Mouse (Mus musculus) limb, embryonic 13.5 days (tissue): ENCODE results near the gene Tspan13. TPM values are rescaled to one million over a fixed set of nuclear protein-coding genes. Genes with fewer than 3 reads are reported as not detected.

Experiments
- ATAC-seq: fragments of 200-750 bp; cut with Nextera tagmentation; 2 replicates; pipeline ENCODE4 v1.8.0; 2017; ENCODE audit warnings: low read depth, moderate number of reproducible peaks, moderate TSS enrichment; ENCODE audit not compliant: low FRiP score
- H3K27ac ChIP-seq: fragments of 300-500 bp; sonication (generic); 2 replicates; pipeline ENCODE4 v1.5.1; 2015; ENCODE audit warnings: inconsistent platforms, mild to moderate bottlenecking, moderate library complexity
- H3K27me3 ChIP-seq: fragments of 300-500 bp; sonication (generic); 2 replicates; pipeline ENCODE4 v1.6.1; 2015; ENCODE audit warnings: mild to moderate bottlenecking, inconsistent platforms
- H3K36me3 ChIP-seq: fragments of 300-500 bp; sonication (generic); 2 replicates; pipeline ENCODE4 v1.6.1; 2015; ENCODE audit warnings: inconsistent platforms, mild to moderate bottlenecking, moderate library complexity
- H3K4me1 ChIP-seq: fragments of 300-500 bp; sonication (generic); 2 replicates; pipeline ENCODE4 v1.6.1; 2015; ENCODE audit warnings: inconsistent platforms
- H3K4me2 ChIP-seq: fragments of 300-500 bp; sonication (generic); replicated peaks from 2 replicates; pipeline ENCODE4 v1.6.1; 2015; ENCODE audit warnings: inconsistent platforms, mild to moderate bottlenecking, moderate library complexity
- H3K4me3 ChIP-seq: fragments of 300-500 bp; sonication (generic); 2 replicates; pipeline ENCODE4 v1.5.1; 2015; ENCODE audit warnings: moderate library complexity, mild to moderate bottlenecking, inconsistent platforms
- H3K9ac ChIP-seq: fragments of 300-500 bp; sonication (generic); 2 replicates; pipeline ENCODE4 v1.6.1; 2015; ENCODE audit warnings: mild to moderate bottlenecking, inconsistent platforms
- H3K9me3 ChIP-seq: fragments of 300-500 bp; sonication (generic); 2 replicates; pipeline ENCODE4 v1.6.1; 2016; ENCODE audit warnings: inconsistent platforms
- WGBS: fragments of 180-500 bp; shearing (Covaris S2); methylation state at CpG from one replicate; pipeline ENCODE4 v1.1.7; 2015; 5-methylcytosine and 5-hydroxymethylcytosine counted together
- polyA plus RNA-seq: library from polyadenylated mRNA; unstranded; fragments of >200 nt; fragmentation: Nextera tagmentation; extraction: Ambion mirVana; gene quantifications from 2 replicates; pipeline ENCODE4 v1.2.1, GENCODE M21; 2015

The Tspan13 gene
- polyA plus RNA-seq, 1 experiment from 2014 or later = 56.4 TPM

DNA sequence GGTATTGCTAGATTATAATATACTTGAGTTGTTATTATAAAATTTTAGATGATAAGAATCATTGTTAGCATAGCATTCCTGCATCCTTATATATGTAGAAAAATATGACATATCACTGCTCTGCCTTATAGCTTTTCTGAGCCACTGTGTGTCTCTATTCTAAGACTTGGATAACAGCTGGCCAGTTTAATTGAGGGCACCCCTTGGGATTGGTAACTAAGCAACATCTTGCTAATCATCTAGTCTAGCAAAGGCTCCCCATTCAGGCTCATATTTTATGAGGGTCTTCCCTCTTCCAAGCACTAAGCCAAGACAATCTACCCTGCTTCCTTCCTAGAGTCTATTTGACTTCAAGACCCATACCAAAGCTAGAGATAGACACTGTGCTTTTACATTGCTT lies 48.2 kb downstream of the Tspan13 start:
- Histone ChIP-seq H3K4me2 (no peak overlapping the region), H3K9ac (no peak overlapping the region), H3K27me3 (no peaks in the 10 kb centered on the region), H3K4me1 (0 out of 2 replicates have a peak, but pooled peaks cover 5% of the 10 kb centered on the region), H3K27ac (no peak overlapping the region), H3K4me3 (no peak overlapping the region), H3K9me3 (no peaks in the 10 kb centered on the region), H3K36me3 (no peaks in the 10 kb centered on the region)
- ATAC-seq = no peak

GRCm38 (mm10) chr12:35993583-35993982 lies 48.7 kb downstream of the Tspan13 start:
- Histone ChIP-seq H3K9me3 (no peaks in the 10 kb centered on the region), H3K4me2 (no peak overlapping the region), H3K27ac (no peak overlapping the region), H3K4me3 (no peak overlapping the region), H3K4me1 (0 out of 2 replicates have a peak, but pooled peaks cover 5% of the 10 kb centered on the region), H3K27me3 (no peaks in the 10 kb centered on the region), H3K36me3 (no peaks in the 10 kb centered on the region), H3K9ac (no peak overlapping the region)
- 72% methylated on average over 3 of the region's 3 CpGs for WGBS
- ATAC-seq = no peak

DNA sequence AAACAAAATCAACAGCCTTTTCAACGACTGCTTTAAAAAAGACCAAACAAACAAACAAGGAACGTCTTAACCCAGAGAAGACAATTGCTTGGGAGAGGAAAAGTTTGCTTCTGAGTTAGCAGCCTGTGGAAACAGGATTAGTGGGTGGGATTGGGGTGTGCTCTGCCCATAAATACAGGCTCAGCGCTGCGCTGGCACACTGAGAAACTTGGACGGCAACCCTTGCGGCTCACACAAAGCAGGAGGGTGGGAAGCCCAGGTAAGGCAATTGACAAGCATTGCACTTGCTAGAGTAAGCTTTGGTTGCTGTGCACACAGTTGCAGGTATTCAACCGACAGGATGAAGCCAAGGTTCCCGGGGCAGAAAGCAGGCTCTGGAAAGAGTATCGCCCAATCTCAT lies 49.6 kb downstream of the Tspan13 start, which contains the start of gene Agr2:
TSS of gene Agr2 (plus strand) at position 197 of the 400 bp plus-strand sequence.
- H3K4me2 ChIP-seq = no peak within 1 kb of the TSS
- 60% methylated on average over 9 of the region's 9 CpGs for WGBS
- ATAC-seq = no peak

GRCm38 (mm10) chr12:35984743-35985142 lies 57.6 kb downstream of the Tspan13 start:
- H3K4me1 ChIP-seq = 0 out of 2 replicates have a peak, but pooled peaks cover 4% of the 10 kb centered on the region
- no peak overlapping the region for H3K27ac ChIP-seq
- H3K9me3 ChIP-seq = no peaks in the 10 kb centered on the region
- WGBS = 83% methylated on average over 5 of the region's 5 CpGs
- no peak for ATAC-seq
- no peak overlapping the region for H3K4me2 ChIP-seq
- no peaks in the 10 kb centered on the region for H3K36me3 ChIP-seq
- no peaks in the 10 kb centered on the region for H3K27me3 ChIP-seq
- H3K4me3 ChIP-seq = no peak overlapping the region
- H3K9ac ChIP-seq = no peak overlapping the region

More for the DNA sequence above, 49.6 kb downstream of the Tspan13 start, which contains the start of gene Agr2:
- H3K36me3 ChIP-seq = no peaks in the 10 kb centered on the region
- H3K27me3 ChIP-seq = no peaks in the 10 kb centered on the region
- H3K27ac ChIP-seq = no peak within 1 kb of the TSS
- no peaks in the 10 kb centered on the region for H3K9me3 ChIP-seq
- no peak within 1 kb of the TSS for H3K4me3 ChIP-seq
- no peak within 1 kb of the TSS for H3K9ac ChIP-seq
- 0 out of 2 replicates have a peak, but pooled peaks cover 5% of the 10 kb centered on the region for H3K4me1 ChIP-seq

- 52% methylated on average over 9 of the region's 9 CpGs for WGBS
- ATAC-seq = peak; percentile 48; the same call in 1 of the 2 replicates
- Histone ChIP-seq H3K4me1 (0 out of 2 replicates have a peak, but pooled peaks cover 4% of the 10 kb centered on the region), H3K9me3 (no peaks in the 10 kb centered on the region), H3K27ac (no peak overlapping the region), H3K4me2 (no peak overlapping the region), H3K4me3 (no peak overlapping the region), H3K36me3 (no peaks in the 10 kb centered on the region), H3K27me3 (no peaks in the 10 kb centered on the region), H3K9ac (no peak overlapping the region)
These were observed 58.8 kb downstream of the Tspan13 start for GRCm38 (mm10) chr12:35983472-35983871.

GRCm38 (mm10) chr12:35981732-35982360 lies 60.5 kb downstream of the Tspan13 start:
- Histone ChIP-seq H3K27ac (no peak overlapping the region), H3K4me3 (no peak overlapping the region), H3K4me2 (no peak overlapping the region), H3K9ac (no peak overlapping the region), H3K4me1 (0 out of 2 replicates have a peak, but pooled peaks cover 4% of the 10 kb centered on the region), H3K9me3 (no peaks in the 10 kb centered on the region), H3K36me3 (no peaks in the 10 kb centered on the region), H3K27me3 (no peaks in the 10 kb centered on the region)
- ATAC-seq = no peak
- 58% methylated on average over 6 of the region's 6 CpGs for WGBS

DNA sequence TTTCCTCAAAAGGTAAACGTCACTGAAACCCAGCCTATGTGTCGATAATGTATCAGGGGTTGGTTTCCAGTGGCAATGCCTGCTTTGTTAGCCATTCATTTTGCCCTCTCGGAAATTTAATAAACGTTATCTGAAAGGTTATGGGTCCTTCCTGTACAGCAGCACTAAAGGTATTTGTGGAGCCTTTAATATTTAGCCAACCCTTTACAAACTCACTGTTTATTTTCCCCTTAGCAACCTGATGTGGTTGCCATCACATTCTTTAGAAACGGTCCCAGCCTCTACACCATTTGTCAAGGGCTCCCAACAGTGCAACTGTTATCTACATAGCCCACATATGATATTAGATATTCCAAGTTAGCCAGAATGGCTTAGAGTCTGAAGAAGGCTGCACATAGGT lies 62.7 kb downstream of the Tspan13 start:
- Histone ChIP-seq H3K27ac (no peak overlapping the region), H3K4me2 (no peak overlapping the region), H3K9ac (no peak overlapping the region), H3K27me3 (no peaks in the 10 kb centered on the region), H3K4me1 (0 out of 2 replicates have a peak, but pooled peaks cover 4% of the 10 kb centered on the region), H3K36me3 (no peaks in the 10 kb centered on the region), H3K4me3 (no peak overlapping the region), H3K9me3 (no peaks in the 10 kb centered on the region)
- no peak for ATAC-seq
- 81% methylated on average over 5 of the region's 5 CpGs for WGBS

DNA sequence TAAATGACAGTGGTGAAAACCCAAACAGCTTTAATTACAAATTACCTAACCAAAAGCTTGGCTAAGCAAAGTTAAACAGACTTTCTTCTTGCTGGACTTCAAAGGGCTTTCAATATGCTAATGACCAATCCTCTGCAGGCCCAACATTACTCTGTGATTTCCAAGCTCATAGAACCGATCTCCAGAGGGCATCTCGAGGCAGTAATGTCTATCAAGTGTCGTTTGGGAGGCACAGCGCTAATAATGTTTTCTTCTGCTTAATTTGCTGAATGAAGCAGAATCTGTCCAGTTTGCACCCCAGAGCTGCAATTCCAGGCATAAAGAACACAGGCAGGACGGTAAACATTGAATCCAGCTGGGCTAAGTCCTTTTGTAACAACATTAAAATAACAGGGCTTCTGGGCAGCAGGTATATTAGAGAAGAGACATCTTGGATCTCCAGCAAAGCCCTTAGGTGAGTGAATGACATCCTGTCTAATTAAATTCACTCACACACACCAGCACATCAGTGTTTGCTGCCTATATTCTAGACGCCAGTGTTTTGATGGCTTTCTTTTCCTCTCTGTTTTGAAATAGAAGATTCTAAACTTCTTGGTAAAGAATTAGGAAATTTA lies 64.6 kb downstream of the Tspan13 start:
- Histone ChIP-seq H3K4me1 (no peaks in the 10 kb centered on the region), H3K4me3 (no peak overlapping the region), H3K27ac (no peak overlapping the region), H3K27me3 (no peaks in the 10 kb centered on the region), H3K36me3 (no peaks in the 10 kb centered on the region), H3K9me3 (no peaks in the 10 kb centered on the region), H3K9ac (no peak overlapping the region), H3K4me2 (no peak overlapping the region)
- no peak for ATAC-seq
- 26% methylated on average over 6 of the region's 6 CpGs for WGBS

GRCm38 (mm10) chr12:35975898-35976297 lies 66.4 kb downstream of the Tspan13 start:
- 87% methylated on average over 3 of the region's 3 CpGs for WGBS
- no peaks in the 10 kb centered on the region for H3K36me3 ChIP-seq

DNA sequence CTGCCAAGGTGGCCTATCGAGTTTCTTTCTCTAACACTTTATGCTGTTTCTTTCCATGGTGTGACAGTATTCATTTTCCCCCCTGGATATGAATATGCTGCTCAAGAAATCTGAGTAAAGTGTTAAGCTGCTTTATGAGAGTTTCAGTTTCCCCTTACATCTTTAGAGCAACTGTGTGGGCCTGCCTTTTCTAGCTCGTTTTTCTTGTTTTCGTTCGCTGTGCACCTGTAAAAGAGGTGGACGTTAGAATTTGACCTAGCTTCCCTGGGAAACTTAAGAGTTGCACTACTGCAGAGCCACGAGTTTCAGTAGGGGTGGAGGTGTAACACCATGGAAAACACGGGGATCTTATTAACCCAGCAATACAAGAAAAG lies 75.5 kb downstream of the Tspan13 start:
- ATAC-seq = peak; percentile 67; the same call in 1 of the 2 replicates
- no peaks in the 10 kb centered on the region for H3K36me3 ChIP-seq
- H3K27ac ChIP-seq = no peak overlapping the region
- H3K4me1 ChIP-seq = no peaks in the 10 kb centered on the region
- H3K4me3 ChIP-seq = no peak overlapping the region
- WGBS = 46% methylated on average over 7 of the region's 7 CpGs
- no peak overlapping the region for H3K4me2 ChIP-seq
- H3K27me3 ChIP-seq = no peaks in the 10 kb centered on the region
- H3K9me3 ChIP-seq = no peaks in the 10 kb centered on the region
- no peak overlapping the region for H3K9ac ChIP-seq

More at GRCm38 (mm10) chr12:35975898-35976297, 66.4 kb downstream of the Tspan13 start:
- no peaks in the 10 kb centered on the region for H3K9me3 ChIP-seq
- no peak overlapping the region for H3K9ac ChIP-seq
- H3K4me1 ChIP-seq = no peaks in the 10 kb centered on the region
- no peak overlapping the region for H3K4me2 ChIP-seq
- H3K4me3 ChIP-seq = no peak overlapping the region
- H3K27ac ChIP-seq = no peak overlapping the region
- no peak for ATAC-seq
- no peaks in the 10 kb centered on the region for H3K27me3 ChIP-seq

DNA sequence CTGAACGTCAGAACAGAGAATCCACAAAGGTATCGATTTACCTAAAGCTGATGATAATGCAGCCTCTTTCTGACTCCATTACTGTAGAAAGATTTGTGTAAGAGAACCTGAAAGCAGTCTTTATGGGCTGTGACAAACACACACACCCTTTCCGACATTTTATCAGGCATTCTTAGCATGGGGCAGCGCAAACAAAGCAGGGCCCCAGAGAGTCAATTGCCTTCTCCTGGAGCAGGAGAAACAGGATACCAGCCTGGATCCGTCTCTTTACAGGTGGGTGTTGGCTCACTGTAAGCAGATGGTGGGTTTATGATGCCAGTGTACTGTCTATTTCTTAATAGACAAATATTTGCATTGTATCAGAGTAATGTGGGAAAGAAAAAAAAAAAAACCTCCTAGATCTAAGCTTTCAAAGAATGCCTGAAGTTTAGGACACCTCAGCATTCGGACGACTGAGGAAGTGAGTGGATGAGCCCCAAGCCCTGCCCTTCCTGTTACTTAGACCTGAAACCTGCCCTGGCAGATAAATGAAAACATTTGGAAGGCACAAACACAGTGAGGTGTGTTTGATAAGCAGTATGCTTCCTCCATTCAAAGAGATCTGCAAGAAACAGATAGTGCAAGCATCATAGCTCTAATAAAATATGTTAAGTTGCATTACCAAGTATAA lies 76.1 kb downstream of the Tspan13 start:
- Histone ChIP-seq H3K4me3 (no peak overlapping the region), H3K9me3 (no peaks in the 10 kb centered on the region), H3K36me3 (no peaks in the 10 kb centered on the region), H3K4me1 (no peaks in the 10 kb centered on the region), H3K27me3 (no peaks in the 10 kb centered on the region), H3K4me2 (no peak overlapping the region), H3K9ac (no peak overlapping the region), H3K27ac (no peak overlapping the region)
- ATAC-seq = no peak
- 47% methylated on average over 7 of the region's 7 CpGs for WGBS
